Mouse (Mus musculus) hindbrain, embryonic 14.5 days (tissue): ENCODE measurements at regions not wholly inside any gene's neighbourhood (a gene's known extent, or its start where the extent isn't known, plus 50 kb on each side); places are given as distances from the start of the nearest gene placed in this dataset.

Experiments
- ATAC-seq: fragments of 200-750 bp; cut with Nextera tagmentation; 2 replicates; pipeline ENCODE4 v1.8.0; 2017; ENCODE audit warnings: moderate number of reproducible peaks, mild to moderate bottlenecking, moderate TSS enrichment, moderate library complexity; ENCODE audit not compliant: low FRiP score
- DNase-seq: peaks from one replicate; pipeline ENCODE4 v3.0.0-alpha.2; 2015; ENCODE audit warnings: low spot score
- H3K27ac ChIP-seq: fragments of 300-500 bp; sonication (generic); 2 replicates; pipeline ENCODE4 v1.5.1; 2014; ENCODE audit warnings: mild to moderate bottlenecking, moderate library complexity
- H3K27me3 ChIP-seq: fragments of 300-500 bp; sonication (generic); 2 replicates; pipeline ENCODE4 v1.6.1; 2014; ENCODE audit warnings: mild to moderate bottlenecking, low read length, mixed read lengths; ENCODE audit not compliant: control insufficient read depth, insufficient read depth
- H3K36me3 ChIP-seq: fragments of 300-500 bp; sonication (generic); replicated peaks from 2 replicates; pipeline ENCODE4 v1.6.1; 2014; ENCODE audit not compliant: control insufficient read depth, insufficient read depth
- H3K4me1 ChIP-seq: fragments of 300-500 bp; sonication (generic); replicated peaks from 2 replicates; pipeline ENCODE4 v1.6.1; 2014; ENCODE audit warnings: antibody characterized with exemption, low read length, mixed read lengths; ENCODE audit not compliant: control insufficient read depth, insufficient read depth
- H3K4me2 ChIP-seq: fragments of 300-500 bp; sonication (generic); replicated peaks from 2 replicates; pipeline ENCODE4 v1.6.1; 2014; ENCODE audit warnings: mild to moderate bottlenecking, moderate library complexity
- H3K4me3 ChIP-seq: fragments of 300-500 bp; sonication (generic); replicated peaks from 2 replicates; pipeline ENCODE4 v1.5.1; 2014; ENCODE audit warnings: mild to moderate bottlenecking, low read length
- H3K9ac ChIP-seq: fragments of 300-500 bp; sonication (generic); 2 replicates; pipeline ENCODE4 v1.6.1; 2014
- H3K9me3 ChIP-seq: fragments of 300-500 bp; sonication (generic); 2 replicates; pipeline ENCODE4 v1.6.1; 2016; ENCODE audit warnings: low read length; ENCODE audit not compliant: control insufficient read depth
- WGBS: fragments of 180-500 bp; shearing (Covaris S2); extraction: QIAGEN DNeasy Blood & Tissue Kit; methylation state at CpG from one replicate; pipeline ENCODE4 v1.1.7; 2014; 5-methylcytosine and 5-hydroxymethylcytosine counted together

DNA sequence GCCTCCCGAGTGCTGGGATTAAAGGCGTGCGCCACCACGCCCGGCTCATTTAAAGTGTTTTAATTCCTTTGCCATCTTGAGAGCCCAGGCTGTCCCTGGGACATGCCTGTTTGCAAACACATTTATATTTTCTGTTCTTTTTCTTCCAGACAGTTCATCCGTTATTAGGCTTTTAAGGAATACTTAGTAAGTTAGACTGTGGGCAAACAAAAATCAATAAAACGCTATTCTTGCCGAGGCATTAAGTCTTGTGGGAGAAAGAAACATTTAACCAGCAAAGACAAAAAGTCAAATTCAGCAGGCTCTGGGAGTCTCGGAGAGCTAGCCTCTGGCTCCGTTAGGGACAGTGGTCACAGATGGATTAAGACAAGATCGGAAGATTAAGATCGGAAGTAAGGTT, 52.0 kb upstream of the Cpsf6 start:
- Histone ChIP-seq H3K4me1 (no peaks in the 10 kb centered on the region; the same call in 1 of the 2 replicates), H3K36me3 (no peaks in the 10 kb centered on the region), H3K27me3 (no peaks in the 10 kb centered on the region), H3K27ac (no peak overlapping the region), H3K4me3 (no peak overlapping the region), H3K9ac (no peak overlapping the region), H3K4me2 (peak overlapping the region; percentile 31), H3K9me3 (no peaks in the 10 kb centered on the region)
- WGBS = 71% methylated on average over 12 of the region's 12 CpGs
- ATAC-seq (no peak), DNase-seq (no peak)

DNA sequence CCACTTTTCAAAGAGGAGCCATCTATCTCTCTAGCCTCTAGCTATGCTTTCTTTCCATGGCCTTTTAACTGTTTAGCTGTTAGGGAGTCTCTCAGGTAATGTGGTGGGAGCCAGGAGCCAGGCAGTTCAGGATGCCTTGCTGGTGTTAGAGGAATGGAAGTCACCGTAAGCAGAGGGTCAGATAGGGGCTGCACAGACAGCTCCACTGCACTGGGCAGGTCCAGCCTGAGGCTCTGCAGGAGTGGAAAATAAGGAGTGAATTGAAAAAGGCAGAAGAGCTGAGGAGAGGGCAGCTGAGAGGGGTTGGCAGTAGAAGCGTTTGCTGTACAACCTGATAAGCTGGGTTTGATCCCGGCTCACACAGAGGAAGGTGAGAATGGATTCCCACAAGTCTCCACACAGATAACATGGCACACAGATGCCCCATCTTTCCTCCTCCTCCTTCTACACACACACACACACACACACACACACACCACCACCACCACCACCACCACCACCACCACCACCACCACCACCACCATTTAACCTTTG, 51.3 kb upstream of the Cpsf6 start:
- no peak overlapping the region for H3K4me2 ChIP-seq
- H3K27me3 ChIP-seq = no peaks in the 10 kb centered on the region
- ATAC-seq = no peak
- no peak overlapping the region for H3K4me3 ChIP-seq
- DNase-seq = no peak
- H3K27ac ChIP-seq = no peak overlapping the region
- no peaks in the 10 kb centered on the region for H3K36me3 ChIP-seq
- H3K9me3 ChIP-seq = no peaks in the 10 kb centered on the region
- 92% methylated on average over 3 of the region's 3 CpGs for WGBS
- no peak overlapping the region for H3K9ac ChIP-seq
- peaks cover 2% of the 10 kb centered on the region for H3K4me1 ChIP-seq

- Histone ChIP-seq H3K4me2 (no peak overlapping the region), H3K9ac (no peak overlapping the region), H3K9me3 (no peaks in the 10 kb centered on the region), H3K27me3 (no peaks in the 10 kb centered on the region), H3K4me1 (peaks cover 5% of the 10 kb centered on the region), H3K36me3 (no peaks in the 10 kb centered on the region), H3K27ac (no peak overlapping the region), H3K4me3 (no peak overlapping the region)
- WGBS = 87% methylated on average over 5 of the region's 5 CpGs
- DNase-seq (no peak), ATAC-seq (no peak)
Observed at GRCm38 (mm10) chr10:117430224-117430884, 50.5 kb upstream of the Cpsf6 start.

DNA sequence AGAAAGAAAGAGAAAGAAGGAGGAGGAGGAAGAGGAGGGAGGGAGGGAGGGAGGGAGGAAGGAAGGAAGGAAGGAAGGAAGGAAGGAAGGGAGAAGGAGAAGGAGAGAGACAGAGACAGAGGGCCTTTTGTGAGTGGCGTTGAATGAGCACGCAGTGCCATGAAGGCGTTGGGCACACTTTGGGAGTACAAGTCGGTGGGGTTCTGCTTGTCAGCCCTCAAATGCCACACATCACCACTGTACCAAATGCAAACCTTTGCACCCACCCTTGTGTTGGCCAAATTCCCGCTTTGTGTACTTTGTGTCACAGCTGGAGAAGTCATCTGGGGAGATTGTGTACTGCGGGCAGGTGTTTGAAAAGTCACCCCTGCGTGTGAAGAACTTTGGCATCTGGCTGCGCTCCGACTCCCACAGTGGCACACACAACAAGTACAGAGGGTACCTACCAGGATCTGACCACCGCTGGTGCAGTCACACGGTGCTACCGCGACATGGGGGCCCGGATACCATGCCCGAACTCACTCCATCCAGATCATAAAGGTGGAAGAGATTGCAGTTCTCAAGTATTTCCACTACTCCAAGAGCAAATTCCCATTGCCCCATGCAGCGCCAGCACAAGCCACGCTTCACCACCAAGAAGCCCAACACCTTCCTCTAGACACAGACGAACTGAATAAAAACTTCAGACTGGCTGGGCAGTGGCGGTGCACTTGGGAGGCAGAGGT, 49.8 kb upstream of the Cpsf6 start:
- no peak overlapping the region for H3K27ac ChIP-seq

More for the DNA sequence above, 49.8 kb upstream of the Cpsf6 start:
- DNase-seq (no peak), ATAC-seq (no peak)
- no peak overlapping the region for H3K4me2 ChIP-seq
- H3K36me3 ChIP-seq = no peaks in the 10 kb centered on the region
- 94% methylated on average over 19 of the region's 19 CpGs for WGBS
- H3K9me3 ChIP-seq = no peaks in the 10 kb centered on the region
- no peaks in the 10 kb centered on the region for H3K27me3 ChIP-seq
- peaks cover 5% of the 10 kb centered on the region; the same call in 1 of the 2 replicates for H3K4me1 ChIP-seq
- no peak overlapping the region for H3K9ac ChIP-seq
- H3K4me3 ChIP-seq = no peak overlapping the region
